Mouse (Mus musculus) v-Abl transformed pro-B cells (cell line): ENCODE results near the gene Ubash3a.

Experiments used
- in situ Hi-C, 2 experiments: fragments of 400-800 bp; cut with MboI; formaldehyde crosslinking; loops; one replicate each; pipeline ENCODE4 v1.15.1; 2025; ENCODE audit not compliant: unreplicated experiment in 2 of 2

Gene Ubash3a

GRCm38 (mm10) chr17:31276207-31276921, 68.7 kb downstream of the Ubash3a start:
- in situ Hi-C loops, result loop anchor here (5.0 to 10.0 kb wide), 2 partner anchors 149 to 262 kb away; partner anchors contain the start of gene Tff3 (in 1 of the 2)

GRCm38 (mm10) chr17:31276922-31277918, 69.5 kb downstream of the Ubash3a start, which contains the start of gene Rsph1:
Gene Rsph1, minus strand, starts transcription at chr17:31277383.
- in situ Hi-C loops, result loop anchor here (5.0 to 10.0 kb wide), 2 partner anchors 150 to 262 kb away; partner anchors contain the start of gene Tff3 (in 1 of the 2)

- in situ Hi-C loops, result loop anchor here (5.0 to 10.0 kb wide), 2 partner anchors 151 to 263 kb away; partner anchors contain the start of gene Tff3 (in 1 of the 2)
Measured at GRCm38 (mm10) chr17:31277931-31278330, 70.3 kb downstream of the Ubash3a start.

- in situ Hi-C loops, result loop anchor here (5.0 to 10.0 kb wide), 2 partner anchors 152 to 265 kb away; partner anchors contain the start of gene Tff3 (in 1 of the 2)
Measured at GRCm38 (mm10) chr17:31279541-31279940, 71.9 kb downstream of the Ubash3a start.

GRCm38 (mm10) chr17:31280269-31280668, 72.6 kb downstream of the Ubash3a start:
- in situ Hi-C loops, result no loop called here

- in situ Hi-C loops, result no loop called here
Measured at GRCm38 (mm10) chr17:31281830-31282686, 74.4 kb downstream of the Ubash3a start.

GRCm38 (mm10) chr17:31282687-31283053, 75.0 kb downstream of the Ubash3a start:
- in situ Hi-C loops, result no loop called here

- in situ Hi-C loops, result no loop called here
Measured at GRCm38 (mm10) chr17:31285867-31286266, 78.2 kb downstream of the Ubash3a start.

GRCm38 (mm10) chr17:31286492-31286891, 78.8 kb downstream of the Ubash3a start, which contains the start of gene Slc37a1:
Gene Slc37a1, plus strand, starts transcription at chr17:31286792.
- in situ Hi-C loops, result no loop called here

GRCm38 (mm10) chr17:31287216-31287615, 79.5 kb downstream of the Ubash3a start:
- in situ Hi-C loops, result no loop called here

- in situ Hi-C loops, result no loop called here
Measured at GRCm38 (mm10) chr17:31288999-31289726, 81.5 kb downstream of the Ubash3a start.

- in situ Hi-C loops, result loop anchor here in 1 of 2 experiments (5.0 kb wide), 1 partner anchor 33 kb away; no protein-coding TSS in a partner anchor
Measured at GRCm38 (mm10) chr17:31290311-31290710, 82.6 kb downstream of the Ubash3a start.

- in situ Hi-C loops, result loop anchor here in 1 of 2 experiments (5.0 kb wide), 1 partner anchor 34 kb away; no protein-coding TSS in a partner anchor
Measured at GRCm38 (mm10) chr17:31290859-31291258, 83.2 kb downstream of the Ubash3a start.

- in situ Hi-C loops, result loop anchor here in 1 of 2 experiments (5.0 kb wide), 1 partner anchor 37 kb away; no protein-coding TSS in a partner anchor
Measured at GRCm38 (mm10) chr17:31294363-31295214, 86.9 kb downstream of the Ubash3a start.

- in situ Hi-C loops, result no loop called here
Measured at GRCm38 (mm10) chr17:31295215-31295891, 87.7 kb downstream of the Ubash3a start.

GRCm38 (mm10) chr17:31295892-31296781, 88.5 kb downstream of the Ubash3a start:
- in situ Hi-C loops, result no loop called here
